Mouse (Mus musculus) layer of hippocampus, adult 9-11 months (tissue): ENCODE measurements at regions not wholly inside any gene's neighbourhood (a gene's known extent, or its start where the extent isn't known, plus 50 kb on each side); places are given as distances from the start of the nearest gene placed in this dataset.

Experiments
- DNase-seq: peaks from one replicate; pipeline ENCODE4 v3.0.0; 2022

- no peak for DNase-seq
Observed at GRCm38 (mm10) chr9:47279410-47279809, 250.6 kb upstream of the Cadm1 start.

- DNase-seq = no peak
Observed at GRCm38 (mm10) chr9:47280146-47280545, 249.8 kb upstream of the Cadm1 start.

GRCm38 (mm10) chr9:47280598-47280997 lies 249.4 kb upstream of the Cadm1 start:
- no peak for DNase-seq

- DNase-seq = peak; percentile 31
Observed at GRCm38 (mm10) chr9:47283746-47284455, 246.1 kb upstream of the Cadm1 start.

- no peak for DNase-seq
Observed at GRCm38 (mm10) chr9:47286930-47287722, 242.8 kb upstream of the Cadm1 start.

- DNase-seq = no peak
Observed at GRCm38 (mm10) chr9:47288587-47289199, 241.3 kb upstream of the Cadm1 start.

GRCm38 (mm10) chr9:47300633-47301032 lies 229.3 kb upstream of the Cadm1 start:
- DNase-seq = no peak

- peak; percentile 16 for DNase-seq
Observed at GRCm38 (mm10) chr9:47307125-47307751, 222.7 kb upstream of the Cadm1 start.

- DNase-seq = peak; percentile 19
Observed at GRCm38 (mm10) chr9:47307752-47308500, 222.0 kb upstream of the Cadm1 start.

- no peak for DNase-seq
Observed at GRCm38 (mm10) chr9:47313433-47313832, 216.5 kb upstream of the Cadm1 start.

GRCm38 (mm10) chr9:47314236-47314635 lies 215.7 kb upstream of the Cadm1 start:
- DNase-seq = no peak

GRCm38 (mm10) chr9:47320345-47320744 lies 209.6 kb upstream of the Cadm1 start:
- DNase-seq = no peak

GRCm38 (mm10) chr9:47321106-47321789 lies 208.7 kb upstream of the Cadm1 start:
- no peak for DNase-seq

GRCm38 (mm10) chr9:47322293-47322692 lies 207.7 kb upstream of the Cadm1 start:
- DNase-seq = no peak

GRCm38 (mm10) chr9:47323051-47323450 lies 206.9 kb upstream of the Cadm1 start:
- no peak for DNase-seq

GRCm38 (mm10) chr9:47327575-47327974 lies 202.4 kb upstream of the Cadm1 start:
- DNase-seq = peak; percentile 24

- DNase-seq = no peak
Observed at GRCm38 (mm10) chr9:47332929-47333328, 197.0 kb upstream of the Cadm1 start.

GRCm38 (mm10) chr9:47338221-47338620 lies 191.8 kb upstream of the Cadm1 start:
- DNase-seq = no peak

GRCm38 (mm10) chr9:47346527-47347111 lies 183.4 kb upstream of the Cadm1 start:
- DNase-seq = no peak

- no peak for DNase-seq
Observed at GRCm38 (mm10) chr9:47350301-47350700, 179.7 kb upstream of the Cadm1 start.

GRCm38 (mm10) chr9:47351036-47351435 lies 178.9 kb upstream of the Cadm1 start:
- no peak for DNase-seq

- DNase-seq = no peak
Observed at GRCm38 (mm10) chr9:47353017-47353416, 177.0 kb upstream of the Cadm1 start.
